Mouse (Mus musculus): Measurements from ENCODE around the gene Klf2. TPM values are rescaled to one million over a fixed set of nuclear protein-coding genes. Genes with fewer than 3 reads are reported as not detected.

Gene Klf2
- polyA plus RNA-seq, 1 experiment from 2014 or later = 11.7 TPM

DNA sequence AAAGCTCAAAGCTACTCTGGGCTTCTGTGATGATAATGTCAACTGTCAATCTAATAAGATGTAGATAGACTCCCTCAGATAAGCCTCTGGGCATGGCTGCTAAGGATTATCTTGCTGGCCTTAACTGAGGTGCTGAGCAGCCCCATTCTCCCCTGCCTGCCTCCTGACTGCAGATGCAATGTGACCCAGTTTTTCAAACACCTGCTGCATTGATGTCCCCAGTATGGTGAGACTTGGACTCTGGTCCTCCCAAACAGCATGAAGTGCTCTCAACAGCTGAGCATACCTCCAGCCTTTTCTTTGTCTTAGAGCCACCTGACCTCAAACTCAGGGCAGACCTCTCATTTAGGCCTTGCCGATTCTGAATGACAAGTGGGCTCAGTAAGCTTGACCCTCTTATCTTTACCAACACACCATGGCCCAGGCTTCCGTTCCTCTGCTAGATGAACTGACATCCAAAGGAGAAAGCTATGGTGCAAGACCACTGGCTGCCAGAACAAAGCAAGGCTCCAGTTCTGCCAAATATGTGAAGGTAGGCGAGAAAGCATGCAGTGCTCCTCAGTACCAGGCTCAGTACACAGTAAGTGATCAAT lies 5.8 kb upstream of the Klf2 start:
- Histone ChIP-seq H3K27ac (ENCODE audit: low read length) (no peak overlapping the region), H3K4me2 (ENCODE audit: low read depth, low read length) (no peak overlapping the region), H3K9me3 (ENCODE audit: control insufficient read depth, low read length) (no peaks in the 10 kb centered on the region), H3K27me3 (ENCODE audit: control insufficient read depth, insufficient read depth, low read depth, low read length) (no peaks in the 10 kb centered on the region), H3K9ac (ENCODE audit: low read length) (no peak overlapping the region), H3K4me3 (ENCODE audit: low read length) (no peak overlapping the region), H3K4me1 (replicated peaks; ENCODE audit: control insufficient read depth, insufficient read depth, low read length) (peaks cover 2% of the 10 kb centered on the region; the same call in 1 of the 2 replicates), H3K36me3 (ENCODE audit: control insufficient read depth, insufficient read depth, low read length) (no peaks in the 10 kb centered on the region)
- WGBS = 58% methylated on average over 3 of the region's 3 CpGs
- ATAC-seq (ENCODE audit: low read depth) = no peak

DNA sequence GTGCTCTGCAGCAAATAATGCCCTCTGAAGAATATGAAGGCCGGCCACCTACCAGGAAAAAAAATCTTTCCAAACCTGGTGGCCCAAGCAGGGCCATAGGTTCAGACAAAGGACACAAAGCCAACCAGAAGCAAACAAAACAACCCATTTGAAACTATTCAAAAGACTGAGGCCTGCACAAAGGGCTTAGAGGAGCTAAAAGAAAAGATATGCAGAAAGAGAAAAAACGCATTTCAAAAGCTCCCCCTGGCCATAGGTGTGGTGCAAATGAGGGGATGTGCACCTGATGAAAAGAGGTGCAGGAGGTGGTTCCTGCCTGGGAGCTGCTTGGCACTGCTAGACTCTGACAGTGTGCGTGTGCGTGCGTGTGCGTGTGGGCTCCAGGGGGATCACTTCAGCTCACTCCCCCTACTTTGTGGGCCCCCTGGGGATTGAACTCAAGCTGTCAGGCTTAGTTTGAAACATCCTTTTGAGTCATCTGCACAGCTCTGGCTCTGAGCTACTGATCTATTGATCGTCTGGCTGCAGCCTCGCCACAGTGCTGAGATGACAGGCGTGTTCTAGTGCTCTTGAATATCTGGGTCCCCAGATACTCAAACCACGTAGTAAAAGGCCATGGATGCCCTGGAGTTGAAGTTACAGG lies 2.7 kb upstream of the Klf2 start:
- Histone ChIP-seq H3K4me2 (ENCODE audit: low read depth, low read length) (no peak overlapping the region), H3K9ac (ENCODE audit: low read length) (no peak overlapping the region), H3K9me3 (ENCODE audit: control insufficient read depth, low read length) (no peaks in the 10 kb centered on the region), H3K27ac (ENCODE audit: low read length) (no peak overlapping the region), H3K36me3 (ENCODE audit: control insufficient read depth, insufficient read depth, low read length) (no peaks in the 10 kb centered on the region), H3K27me3 (ENCODE audit: control insufficient read depth, insufficient read depth, low read depth, low read length) (peaks cover 19% of the 10 kb centered on the region), H3K4me1 (replicated peaks; ENCODE audit: control insufficient read depth, insufficient read depth, low read length) (no peaks in the 10 kb centered on the region; the same call in 1 of the 2 replicates), H3K4me3 (ENCODE audit: low read length) (no peak overlapping the region)
- WGBS = 57% methylated on average over 10 of the region's 10 CpGs
- no peak for ATAC-seq (ENCODE audit: low read depth)

DNA sequence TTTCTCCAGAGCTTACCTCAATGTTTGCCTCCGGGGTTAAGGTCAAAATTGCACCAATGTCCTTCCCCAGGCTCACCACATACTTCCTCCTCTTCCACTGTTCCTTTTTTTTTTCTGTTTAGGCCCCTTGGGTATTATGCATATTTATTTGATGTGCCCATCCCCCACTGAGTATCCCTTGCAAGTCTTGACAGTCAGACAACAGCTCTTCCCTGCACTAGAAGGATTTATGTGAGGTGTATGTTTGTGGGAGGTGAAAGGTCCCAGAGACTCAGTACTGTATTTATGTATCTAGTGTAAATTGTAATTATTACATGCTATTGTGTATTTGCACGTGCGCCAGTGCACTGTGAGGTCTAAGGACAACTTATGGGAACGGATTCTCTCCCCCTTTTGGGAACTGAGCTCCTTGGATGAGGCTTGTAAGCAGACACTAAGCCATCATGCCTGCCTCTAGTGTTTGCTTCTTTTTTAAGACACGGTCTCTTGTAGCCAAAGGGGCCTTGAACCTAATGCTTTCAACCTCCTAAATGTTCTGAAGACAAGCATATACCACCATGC lies 1.0 kb upstream of the Klf2 start:
- no peak overlapping the region for H3K4me2 ChIP-seq (ENCODE audit: low read depth, low read length)
- no peak overlapping the region for H3K9ac ChIP-seq (ENCODE audit: low read length)
- 51% methylated on average over 5 of the region's 5 CpGs for WGBS
- H3K27me3 ChIP-seq (ENCODE audit: control insufficient read depth, insufficient read depth, low read depth, low read length) = peaks cover 25% of the 10 kb centered on the region
- no peak overlapping the region for H3K27ac ChIP-seq (ENCODE audit: low read length)
- no peaks in the 10 kb centered on the region for H3K36me3 ChIP-seq (ENCODE audit: control insufficient read depth, insufficient read depth, low read length)
- no peaks in the 10 kb centered on the region; the same call in 1 of the 2 replicates for H3K4me1 ChIP-seq (replicated peaks; ENCODE audit: control insufficient read depth, insufficient read depth, low read length)
- H3K4me3 ChIP-seq (ENCODE audit: low read length) = no peak overlapping the region
- no peak for ATAC-seq (ENCODE audit: low read depth)
- H3K9me3 ChIP-seq (ENCODE audit: control insufficient read depth, low read length) = no peaks in the 10 kb centered on the region

DNA sequence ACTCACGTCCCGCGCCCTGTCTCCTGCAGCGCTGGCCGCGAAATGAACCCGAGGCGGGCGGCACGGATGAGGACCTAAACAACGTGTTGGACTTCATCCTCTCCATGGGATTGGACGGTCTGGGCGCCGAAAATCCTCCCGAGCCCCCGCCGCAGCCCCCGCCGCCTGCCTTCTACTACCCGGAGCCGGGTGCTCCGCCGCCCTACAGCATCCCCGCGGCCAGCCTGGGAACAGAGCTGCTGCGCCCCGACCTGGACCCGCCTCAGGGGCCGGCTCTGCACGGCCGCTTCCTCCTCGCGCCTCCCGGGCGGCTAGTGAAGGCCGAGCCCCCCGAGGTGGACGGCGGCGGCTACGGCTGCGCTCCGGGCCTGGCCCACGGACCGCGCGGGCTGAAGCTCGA lies 564 bp downstream of the Klf2 start:
- peak overlapping the region; percentile 74 for H3K4me2 ChIP-seq (ENCODE audit: low read depth, low read length)
- H3K4me1 ChIP-seq (replicated peaks; ENCODE audit: control insufficient read depth, insufficient read depth, low read length) = no peaks in the 10 kb centered on the region; the same call in 1 of the 2 replicates
- peak overlapping the region; percentile 63 for H3K9ac ChIP-seq (ENCODE audit: low read length)
- peaks cover 25% of the 10 kb centered on the region for H3K27me3 ChIP-seq (ENCODE audit: control insufficient read depth, insufficient read depth, low read depth, low read length)
- peak; percentile 27 for ATAC-seq (ENCODE audit: low read depth)
- peak overlapping the region; percentile 70 for H3K4me3 ChIP-seq (ENCODE audit: low read length)
- H3K36me3 ChIP-seq (ENCODE audit: control insufficient read depth, insufficient read depth, low read length) = no peaks in the 10 kb centered on the region
- no peaks in the 10 kb centered on the region for H3K9me3 ChIP-seq (ENCODE audit: control insufficient read depth, low read length)
- H3K27ac ChIP-seq (ENCODE audit: low read length) = 0 out of 2 replicates have a peak overlapping the region, but pooled peaks have one; percentile 5
- WGBS = 0% methylated on average over 36 of the region's 48 CpGs

- Histone ChIP-seq H3K9ac (ENCODE audit: low read length) (peak overlapping the region; percentile 63), H3K4me1 (replicated peaks; ENCODE audit: control insufficient read depth, insufficient read depth, low read length) (no peaks in the 10 kb centered on the region; the same call in 1 of the 2 replicates), H3K4me3 (ENCODE audit: low read length) (peak overlapping the region; percentile 70), H3K27me3 (ENCODE audit: control insufficient read depth, insufficient read depth, low read depth, low read length) (peaks cover 25% of the 10 kb centered on the region), H3K36me3 (ENCODE audit: control insufficient read depth, insufficient read depth, low read length) (no peaks in the 10 kb centered on the region), H3K9me3 (ENCODE audit: control insufficient read depth, low read length) (no peaks in the 10 kb centered on the region), H3K27ac (ENCODE audit: low read length) (no peak overlapping the region), H3K4me2 (ENCODE audit: low read depth, low read length) (peak overlapping the region; percentile 74)
- no peak for ATAC-seq (ENCODE audit: low read depth)
- WGBS = 10% methylated on average over 36 of the region's 55 CpGs
Measured at GRCm38 (mm10) chr8:72319921-72320802, 1.3 kb downstream of the Klf2 start.

GRCm38 (mm10) chr8:72320803-72321583 lies 2.2 kb downstream of the Klf2 start:
- no peaks in the 10 kb centered on the region; the same call in 1 of the 2 replicates for H3K4me1 ChIP-seq (replicated peaks; ENCODE audit: control insufficient read depth, insufficient read depth, low read length)
- H3K9me3 ChIP-seq (ENCODE audit: control insufficient read depth, low read length) = no peaks in the 10 kb centered on the region
- WGBS = 53% methylated on average over 25 of the region's 25 CpGs
- peak overlapping the region; percentile 63; the same call in 1 of the 2 replicates for H3K9ac ChIP-seq (ENCODE audit: low read length)
- no peaks in the 10 kb centered on the region for H3K36me3 ChIP-seq (ENCODE audit: control insufficient read depth, insufficient read depth, low read length)
- H3K27ac ChIP-seq (ENCODE audit: low read length) = no peak overlapping the region
- ATAC-seq (ENCODE audit: low read depth) = no peak
- H3K27me3 ChIP-seq (ENCODE audit: control insufficient read depth, insufficient read depth, low read depth, low read length) = peaks cover 25% of the 10 kb centered on the region
- peak overlapping the region; percentile 74 for H3K4me2 ChIP-seq (ENCODE audit: low read depth, low read length)
- H3K4me3 ChIP-seq (ENCODE audit: low read length) = peak overlapping the region; percentile 70

- WGBS = 87% methylated on average over 20 of the region's 20 CpGs
- no peaks in the 10 kb centered on the region for H3K9me3 ChIP-seq (ENCODE audit: control insufficient read depth, low read length)
- H3K4me1 ChIP-seq (replicated peaks; ENCODE audit: control insufficient read depth, insufficient read depth, low read length) = no peaks in the 10 kb centered on the region; the same call in 1 of the 2 replicates
- no peaks in the 10 kb centered on the region for H3K36me3 ChIP-seq (ENCODE audit: control insufficient read depth, insufficient read depth, low read length)
- ATAC-seq (ENCODE audit: low read depth) = no peak
- H3K4me2 ChIP-seq (ENCODE audit: low read depth, low read length) = peak overlapping the region; percentile 74
- no peak overlapping the region for H3K27ac ChIP-seq (ENCODE audit: low read length)
- no peak overlapping the region for H3K9ac ChIP-seq (ENCODE audit: low read length)
- peaks cover 25% of the 10 kb centered on the region for H3K27me3 ChIP-seq (ENCODE audit: control insufficient read depth, insufficient read depth, low read depth, low read length)
- H3K4me3 ChIP-seq (ENCODE audit: low read length) = peak overlapping the region; percentile 70
Measured at GRCm38 (mm10) chr8:72321635-72322441, 3.0 kb downstream of the Klf2 start.

DNA sequence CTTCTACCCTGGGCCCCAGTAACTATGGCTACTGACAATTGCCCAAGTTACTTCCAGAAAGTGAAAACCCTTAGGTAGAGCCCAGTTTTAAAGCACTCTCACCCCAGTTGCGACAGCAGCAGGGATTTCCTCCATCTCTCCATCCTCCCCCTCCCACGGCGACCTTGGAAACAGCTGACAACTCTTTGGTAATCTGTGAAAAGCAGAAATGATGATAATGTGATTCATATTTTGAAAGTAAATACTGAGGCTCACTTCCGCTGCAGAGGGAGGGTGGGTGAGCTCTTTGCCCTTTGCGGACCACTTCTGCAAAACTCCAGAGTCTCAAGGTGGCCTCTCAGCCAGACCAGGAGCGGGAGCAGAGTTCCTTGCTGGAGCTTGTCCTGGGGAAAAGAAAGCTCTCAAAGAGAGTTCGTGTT lies 3.6 kb downstream of the Klf2 start:
- Histone ChIP-seq H3K36me3 (ENCODE audit: control insufficient read depth, insufficient read depth, low read length) (no peaks in the 10 kb centered on the region), H3K4me1 (replicated peaks; ENCODE audit: control insufficient read depth, insufficient read depth, low read length) (no peaks in the 10 kb centered on the region; the same call in 1 of the 2 replicates), H3K4me3 (ENCODE audit: low read length) (no peak overlapping the region), H3K4me2 (ENCODE audit: low read depth, low read length) (peak overlapping the region; percentile 74; the same call in 1 of the 2 replicates), H3K9me3 (ENCODE audit: control insufficient read depth, low read length) (no peaks in the 10 kb centered on the region), H3K9ac (ENCODE audit: low read length) (no peak overlapping the region), H3K27me3 (ENCODE audit: control insufficient read depth, insufficient read depth, low read depth, low read length) (peaks cover 25% of the 10 kb centered on the region), H3K27ac (ENCODE audit: low read length) (no peak overlapping the region)
- no peak for ATAC-seq (ENCODE audit: low read depth)
- WGBS = 48% methylated on average over 7 of the region's 7 CpGs

All from lung, embryonic 16.5 days (tissue).